Mouse (Mus musculus) brain, embryonic 14.5 days (tissue): ENCODE results near the gene Fmn2.

Experiments
- CTCF ChIP-seq: fragments of 200-500 bp; IDR thresholded peaks from 2 replicates; pipeline ENCODE4 v1.5.1; 2012; ENCODE audit warnings: inconsistent platforms, mild to moderate bottlenecking, moderate library complexity, borderline replicate concordance; ENCODE audit not compliant: insufficient read depth, insufficient read length; ENCODE audit errors: extremely low read depth
- POLR2A ChIP-seq: fragments of 200-500 bp; IDR thresholded peaks from 2 replicates; pipeline ENCODE4 v1.6.1; 2012; ENCODE audit warnings: mild to moderate bottlenecking, inconsistent platforms, borderline replicate concordance; ENCODE audit not compliant: poor library complexity, insufficient read depth, insufficient read length, severe bottlenecking; ENCODE audit errors: extremely low read depth

DNA sequence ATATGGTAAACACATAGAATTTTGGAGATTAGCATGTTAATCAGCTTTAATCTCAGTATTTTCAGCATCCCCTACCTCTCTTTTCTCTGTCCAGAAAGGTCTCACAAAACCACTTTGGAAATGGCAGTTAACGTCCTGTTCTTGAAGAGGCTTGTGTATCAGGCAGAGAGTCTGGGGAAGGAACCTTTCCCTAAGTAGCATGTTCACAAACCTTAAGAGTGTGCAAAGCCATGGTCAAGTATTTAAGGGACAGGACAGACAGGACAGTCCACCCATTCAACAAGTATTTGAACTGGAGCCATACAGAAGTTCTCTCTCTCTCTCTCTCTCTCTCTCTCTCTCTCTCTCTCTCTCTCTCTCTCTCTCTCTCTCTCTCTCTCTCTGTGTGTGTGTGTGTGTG lies 614 bp upstream of the Fmn2 start:
- TF ChIP-seq CTCF, result no peak
- no peak for TF ChIP-seq POLR2A
